Mouse (Mus musculus): ENCODE data around the gene Klc4.

The Klc4 gene

DNA sequence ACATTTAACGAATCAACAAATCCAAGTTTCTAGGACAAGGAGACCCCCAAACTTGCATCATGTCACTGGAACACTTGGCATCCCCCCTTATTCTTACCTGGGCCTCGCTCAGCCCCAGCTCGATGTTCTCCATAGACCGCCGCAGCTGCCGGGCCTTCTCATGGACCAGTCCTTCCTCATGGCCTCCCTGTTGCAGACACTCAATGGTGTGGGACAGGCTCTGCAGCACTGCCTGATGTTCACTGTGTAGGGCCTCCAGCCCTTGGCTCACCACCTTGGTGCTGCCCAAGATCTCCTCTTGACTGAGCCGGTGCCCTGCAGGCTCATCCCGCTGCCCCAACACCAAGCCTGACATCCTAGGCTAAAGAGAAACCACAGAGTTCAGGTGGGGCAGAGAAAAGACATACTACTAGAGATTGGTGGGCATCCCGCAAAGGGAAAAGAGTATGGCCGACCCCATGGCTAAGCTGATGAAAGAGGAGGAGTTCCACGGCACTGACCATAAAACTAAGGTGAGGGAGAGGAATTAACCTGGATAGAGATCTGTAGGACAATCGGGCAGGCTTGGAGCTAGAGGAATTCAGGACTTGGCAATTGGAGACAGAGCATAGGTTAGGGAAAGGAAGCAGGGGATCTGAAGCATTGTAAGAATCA, 1.5 kb downstream of the Klc4 start:
- POLR2A ChIA-PET, result interaction anchor here in 3 of 4 experiments (0.7 to 3.2 kb wide), 20 partner anchors 8 to 1060 kb away, joined by 3 to 21 read pairs (median 4); partner anchors contain the start of genes Ppp2r5d (in 2 of the 3), Ptk7 (in 2 of the 3), Klhdc3 (in 1 of the 3) and Rrp36 (in 1 of the 3)

DNA sequence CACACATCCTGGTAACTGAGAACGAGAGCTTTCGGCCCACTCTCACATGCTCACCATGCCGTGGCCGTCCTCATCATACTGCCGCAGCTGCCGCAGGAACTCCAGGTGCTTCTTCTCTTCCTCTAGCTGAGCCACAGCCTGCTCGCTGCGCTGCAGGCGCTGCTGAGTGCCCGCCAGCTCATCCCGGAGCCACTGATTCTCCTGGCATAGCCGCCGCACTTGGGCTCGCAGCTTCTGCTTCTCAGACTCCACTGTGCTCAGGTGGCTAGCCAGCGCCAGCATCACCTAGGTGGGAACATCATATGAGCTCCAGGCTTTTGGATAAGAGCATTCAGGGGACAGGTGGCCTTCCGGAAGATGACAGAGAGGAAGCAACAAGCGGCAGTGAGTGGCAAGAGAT, 3.8 kb downstream of the Klc4 start:
- ChIA-PET POLR2A (interaction anchor here (0.6 to 1.6 kb wide), 9 partner anchors 8 to 860 kb away, joined by 3 to 5 read pairs (median 4); partner anchors contain the start of genes Cul7 (in 1 of the 4), Ppp2r5d (in 1 of the 4) and Taf8 (in 1 of the 4)), CTCF (interaction anchor here in 1 of 4 experiments (0.9 kb wide), 2 partner anchors 31 to 41 kb away, joined by 3 read pairs; no protein-coding TSS in a partner anchor)

More for the DNA sequence above, 1.5 kb downstream of the Klc4 start:
- CTCF ChIA-PET, result interaction anchor here (0.6 to 2.2 kb wide), 9 partner anchors 8 to 119 kb away, joined by 3 to 14 read pairs (median 3); no protein-coding TSS in a partner anchor

DNA sequence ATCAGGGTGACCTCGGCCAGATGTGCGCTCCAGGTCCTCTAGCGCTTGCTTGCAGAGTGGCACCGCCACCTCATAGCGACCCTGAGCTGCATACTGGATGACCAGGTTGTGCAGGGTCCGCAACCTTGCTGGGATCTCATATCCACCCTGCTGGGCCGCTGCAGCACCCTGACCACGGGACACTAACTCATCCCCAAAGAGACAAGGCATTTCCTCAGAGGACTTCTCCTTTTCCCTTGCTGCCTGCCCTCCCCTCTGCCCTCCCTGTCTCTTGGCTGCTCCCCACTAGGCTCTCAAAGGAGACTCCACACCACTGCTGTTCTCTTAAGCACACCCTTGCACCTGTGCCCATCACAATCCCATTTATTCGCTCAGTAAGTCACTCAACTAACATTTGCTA, 5.9 kb downstream of the Klc4 start:
- CTCF ChIA-PET, result interaction anchor here in 1 of 4 experiments (0.7 kb wide), 1 partner anchor 26 kb away, joined by 3 read pairs; no protein-coding TSS in a partner anchor
- POLR2A ChIA-PET, result interaction anchor here in 2 of 4 experiments (0.6 to 1.2 kb wide), 2 partner anchors 9 to 39 kb away, joined by 3 read pairs; partner anchors contain the start of gene Mea1 (in 1 of the 2)

DNA sequence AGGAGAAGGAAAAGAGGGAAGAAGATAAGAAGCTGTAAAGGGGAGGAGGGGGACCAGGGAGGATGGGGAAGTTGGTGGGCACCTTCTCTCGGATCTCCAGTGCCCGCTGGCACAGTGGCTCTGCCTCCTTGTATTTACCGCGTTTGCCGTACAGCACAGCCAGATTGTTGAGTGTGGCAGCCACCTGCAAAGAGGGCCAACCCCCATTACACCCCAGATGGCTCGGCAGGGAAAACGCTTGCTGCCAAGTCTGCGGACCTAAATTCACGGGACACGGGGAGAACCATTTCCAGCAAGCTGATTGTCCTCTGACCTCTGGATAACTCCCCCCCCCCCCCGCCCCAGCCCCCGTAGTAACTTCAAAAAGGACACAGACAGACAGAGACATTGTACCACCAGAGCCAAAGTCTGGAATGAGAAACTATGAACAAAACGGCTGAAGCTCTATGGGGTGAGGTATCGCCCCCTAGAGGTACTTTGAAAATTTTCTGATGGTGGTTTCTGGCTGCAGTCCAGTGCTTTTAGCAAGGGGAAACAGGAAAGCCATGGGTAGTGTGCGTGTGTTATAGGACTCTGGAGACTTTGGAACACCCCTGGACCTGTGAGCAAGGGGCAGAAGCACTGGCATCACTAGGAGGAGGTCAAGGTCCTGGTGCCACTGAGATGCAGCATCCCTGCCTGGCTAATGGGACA, 8.8 kb downstream of the Klc4 start:
- POLR2A ChIA-PET, result interaction anchor here (0.6 to 2.8 kb wide), 23 partner anchors 8 to 1321 kb away, joined by 3 to 17 read pairs (median 4); partner anchors contain the start of genes Klc4 (in 2 of the 4), Mrpl2 (in 2 of the 4), Dnph1 (in 1 of the 4) and Ppp2r5d (in 1 of the 4)
- CTCF ChIA-PET, result interaction anchor here (0.6 to 1.8 kb wide), 42 partner anchors 8 to 691 kb away, joined by 3 to 9 read pairs (median 4); partner anchors contain the start of genes Ptk7 (in 2 of the 4), Klc4 (in 1 of the 4), Klhdc3 (in 1 of the 4) and Mrpl2 (in 1 of the 4)

DNA sequence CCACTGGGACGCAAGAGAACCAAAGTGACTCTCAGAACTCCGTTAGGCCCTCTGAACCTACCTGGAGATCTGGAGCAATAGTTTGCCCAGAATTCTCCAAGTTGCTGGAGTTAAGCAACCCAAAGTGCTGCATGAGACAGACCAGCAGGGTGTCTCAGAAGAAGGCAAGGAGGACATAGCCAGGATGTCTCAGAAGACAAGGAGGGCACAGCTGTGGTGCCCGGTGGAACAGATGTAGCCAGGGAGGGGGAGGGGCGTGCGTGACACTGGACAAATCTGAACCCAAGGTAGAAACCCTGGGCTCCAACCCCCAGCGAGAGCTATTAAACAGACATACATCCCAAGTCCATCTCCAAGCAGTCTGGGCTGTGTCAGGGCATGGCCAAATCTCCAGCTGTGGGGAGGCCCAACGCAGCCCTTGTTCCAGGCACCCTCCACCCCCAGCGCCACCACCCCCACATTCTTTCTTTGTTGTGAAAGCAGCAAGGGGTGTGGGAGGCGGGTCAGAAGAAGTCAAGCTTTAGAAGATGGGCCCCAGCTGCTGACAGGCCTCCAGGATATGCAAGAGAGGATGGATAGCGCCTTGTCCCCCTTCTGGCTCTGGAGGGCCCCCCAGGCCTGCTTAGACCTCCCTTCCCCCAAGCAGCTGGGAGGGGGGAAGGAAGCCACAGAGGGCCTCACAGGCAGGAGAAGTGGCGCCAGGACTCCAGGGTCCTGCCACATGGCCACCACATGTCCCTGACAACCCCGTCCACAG, 16.0 kb downstream of the Klc4 start:
- POLR2A ChIA-PET, result interaction anchor here in 3 of 4 experiments (0.6 to 4.1 kb wide), 47 partner anchors 8 to 862 kb away, joined by 3 to 35 read pairs (median 4); partner anchors contain the start of genes Klc4 (in 2 of the 3), Mrpl2 (in 2 of the 3), Ppp2r5d (in 2 of the 3) and Abcc10 (in 1 of the 3)

DNA sequence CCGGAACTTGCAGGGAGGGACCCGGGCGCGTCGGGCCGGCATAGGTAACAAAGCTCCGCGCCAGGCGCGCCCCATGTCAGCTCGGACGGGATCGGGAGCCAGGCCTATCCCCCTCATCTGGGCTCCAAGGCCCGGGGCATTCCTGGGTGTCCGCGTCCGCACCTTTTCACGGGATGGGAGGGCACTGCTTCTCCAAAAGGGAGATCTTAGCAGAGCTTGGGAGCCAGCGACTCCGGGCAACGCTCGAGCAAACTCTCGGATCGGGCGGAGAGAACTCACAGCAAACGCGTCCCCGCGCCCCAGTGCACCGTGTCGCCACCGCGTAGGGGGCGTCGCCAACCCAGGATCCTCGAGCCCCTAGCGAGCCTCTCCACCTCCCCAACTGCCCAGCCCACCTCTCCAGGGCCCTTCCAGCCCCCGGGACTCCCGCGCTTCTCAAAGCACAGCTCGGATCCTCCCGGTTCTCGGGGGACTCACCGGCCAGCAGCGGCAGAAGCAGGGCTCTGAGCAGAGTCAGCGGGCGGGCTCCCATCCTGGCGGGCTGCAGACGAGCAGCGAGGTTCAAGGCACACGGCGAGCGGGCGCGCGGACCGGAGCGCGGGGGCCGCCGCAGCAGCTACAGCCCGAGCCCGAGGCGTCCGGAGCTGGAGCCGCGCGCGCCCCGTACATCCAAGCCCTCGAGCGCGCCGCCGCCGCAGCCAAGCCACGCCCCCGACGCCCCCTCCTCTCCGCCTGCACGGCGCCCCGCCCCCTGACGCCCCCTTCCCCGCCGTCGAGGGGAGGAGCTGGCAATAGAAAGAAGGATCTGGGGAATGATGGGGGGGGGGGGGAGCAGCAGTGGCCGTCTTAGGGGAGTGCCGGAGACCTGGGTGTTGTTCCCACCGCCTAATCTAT, 16.8 kb downstream of the Klc4 start, which contains the start of gene Ptk7:
Ptk7 (minus strand) TSS at position 714 of the 894 bp plus-strand sequence.
- ChIA-PET CTCF (interaction anchor here (0.5 to 1.6 kb wide), 29 partner anchors 8 to 1102 kb away, joined by 3 to 10 read pairs (median 4); partner anchors contain the start of genes Cul9 (in 1 of the 4), Gnmt (in 1 of the 4), Klc4 (in 1 of the 4) and Mrpl2 (in 1 of the 4)), POLR2A (interaction anchor here in 3 of 4 experiments (0.6 to 4.1 kb wide), 49 partner anchors 10 to 789 kb away, joined by 3 to 35 read pairs (median 4); partner anchors contain the start of genes Klc4 (in 2 of the 3), Mrpl2 (in 2 of the 3), Ppp2r5d (in 2 of the 3) and Abcc10 (in 1 of the 3))

More for the DNA sequence above, 16.0 kb downstream of the Klc4 start:
- CTCF ChIA-PET, result interaction anchor here in 3 of 4 experiments (0.5 to 1.6 kb wide), 21 partner anchors 7 to 1101 kb away, joined by 3 to 10 read pairs (median 4); partner anchors contain the start of genes Cul9 (in 1 of the 3), Gnmt (in 1 of the 3), Klc4 (in 1 of the 3) and Mrpl2 (in 1 of the 3)

DNA sequence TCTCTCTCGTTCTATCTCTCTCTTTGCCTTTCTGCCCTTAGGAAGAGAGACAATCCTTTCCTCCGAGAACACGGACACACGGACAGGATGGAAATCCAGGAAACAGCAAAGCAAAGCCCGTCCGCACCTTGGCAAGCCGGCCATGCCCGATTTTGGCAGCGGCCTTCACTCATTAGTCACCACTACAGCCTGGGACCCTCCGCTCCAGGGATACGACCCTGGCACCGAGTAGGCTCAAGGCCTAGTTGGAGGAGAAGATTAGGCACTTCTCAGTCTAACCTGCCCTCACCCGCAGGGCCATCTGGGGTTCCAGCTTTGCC, 17.4 kb downstream of the Klc4 start:
- CTCF ChIA-PET, result interaction anchor here in 3 of 4 experiments (0.6 to 1.4 kb wide), 5 partner anchors 9 to 35 kb away, joined by 3 to 5 read pairs (median 3); partner anchors contain the start of genes Klc4 (in 1 of the 3) and Mrpl2 (in 1 of the 3)
- POLR2A ChIA-PET, result interaction anchor here in 3 of 4 experiments (0.8 to 4.1 kb wide), 24 partner anchors 9 to 262 kb away, joined by 3 to 35 read pairs (median 6); partner anchors contain the start of genes Klc4 (in 2 of the 3), Mrpl2 (in 2 of the 3), Cnpy3 (in 1 of the 3) and Tbcc (in 1 of the 3)

DNA sequence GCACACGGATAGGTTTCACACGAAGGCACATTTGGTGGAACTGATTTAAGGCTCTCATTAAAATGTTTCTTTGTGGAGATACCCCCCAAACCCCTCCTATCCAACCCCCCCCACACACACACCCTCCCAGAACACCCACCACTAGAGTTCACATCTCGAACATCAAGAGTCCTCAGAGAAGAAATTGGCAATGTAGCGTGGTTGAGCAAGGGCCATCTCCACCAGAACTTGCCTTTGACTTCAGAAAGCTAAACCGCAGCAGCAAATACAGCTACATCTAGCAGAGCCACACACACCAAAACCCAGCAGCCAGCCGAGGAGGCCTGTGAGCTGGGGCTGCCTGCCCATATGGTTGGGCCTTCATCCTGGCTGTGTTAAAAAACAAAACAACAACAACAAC, 18.4 kb downstream of the Klc4 start:
- ChIA-PET CTCF (interaction anchor here in 2 of 4 experiments (0.6 to 1.3 kb wide), 2 partner anchors 10 to 181 kb away, joined by 4 to 5 read pairs; no protein-coding TSS in a partner anchor), POLR2A (interaction anchor here in 3 of 4 experiments (0.6 to 1.7 kb wide), 6 partner anchors 10 to 143 kb away, joined by 3 to 7 read pairs (median 4); no protein-coding TSS in a partner anchor)

DNA sequence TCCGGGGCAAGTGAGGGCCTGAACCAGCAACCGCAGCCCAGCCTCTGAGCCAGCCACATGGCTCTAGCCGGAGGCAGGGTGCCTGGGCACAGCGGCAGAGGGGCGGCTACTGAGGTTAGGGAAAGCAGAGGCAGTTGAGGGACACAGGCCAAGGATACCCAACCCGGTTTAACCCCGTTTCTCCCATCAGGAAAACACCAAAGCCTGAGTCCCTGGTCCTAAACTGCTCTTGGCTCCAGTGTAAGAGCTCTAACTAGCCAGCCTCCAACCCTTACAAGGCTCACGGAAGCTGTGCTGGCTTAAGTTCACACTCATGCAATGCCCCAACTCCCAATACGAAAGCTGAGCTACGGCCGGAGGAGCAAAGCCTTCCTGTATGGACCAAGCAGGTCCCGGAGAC, 21.2 kb downstream of the Klc4 start:
- POLR2A ChIA-PET, result interaction anchor here in 3 of 4 experiments (0.8 to 2.1 kb wide), 11 partner anchors 9 to 210 kb away, joined by 3 to 8 read pairs (median 4); partner anchors contain the start of gene Ppp2r5d (in 2 of the 3)

DNA sequence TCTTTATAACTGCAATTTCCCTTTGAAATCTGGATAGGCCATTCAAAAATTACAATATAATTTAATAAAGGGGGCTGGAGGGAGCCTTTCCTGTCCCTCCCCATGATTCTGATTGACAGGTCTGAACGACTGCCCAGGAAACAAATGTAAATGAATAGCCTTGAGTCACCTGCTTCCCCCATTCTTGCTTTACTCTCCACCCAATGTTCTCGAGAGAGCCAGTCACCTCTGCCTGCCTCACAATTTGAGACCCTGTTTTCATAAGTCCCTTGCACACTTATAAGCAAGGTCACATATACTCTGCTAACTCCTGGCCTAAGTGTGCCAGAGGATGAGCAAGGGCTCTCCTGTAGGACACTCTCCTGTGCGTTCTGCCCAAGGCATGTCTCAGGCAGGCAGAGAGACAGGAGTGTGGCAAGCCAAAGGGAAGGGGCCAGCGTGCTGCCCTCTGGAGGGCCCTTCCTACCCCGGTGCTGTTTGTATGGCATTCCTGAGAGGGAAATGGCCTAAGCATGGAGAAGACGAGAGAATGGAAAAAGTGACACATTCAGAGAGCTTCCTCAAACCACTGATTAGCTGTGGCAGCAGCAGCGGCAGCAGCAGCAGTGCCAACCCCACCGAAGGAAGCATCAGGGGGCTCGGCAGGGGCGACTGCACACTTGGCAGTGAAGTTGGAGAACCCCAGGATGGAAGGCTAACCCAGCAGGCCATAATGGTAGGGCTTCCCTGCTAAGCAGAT, 21.8 kb downstream of the Klc4 start:
- ChIA-PET CTCF (interaction anchor here in 2 of 4 experiments (0.9 to 1.4 kb wide), 4 partner anchors 13 to 56 kb away, joined by 3 read pairs; partner anchors contain the start of gene Klhdc3 (in 1 of the 2)), POLR2A (interaction anchor here in 3 of 4 experiments (0.7 to 2.5 kb wide), 17 partner anchors 9 to 222 kb away, joined by 3 to 12 read pairs (median 4); partner anchors contain the start of genes Ppp2r5d (in 2 of the 3) and Cul7 (in 1 of the 3))

More for the DNA sequence above, 21.2 kb downstream of the Klc4 start:
- CTCF ChIA-PET, result interaction anchor here in 1 of 4 experiments (0.6 to 1.1 kb wide), 4 partner anchors 15 to 76 kb away, joined by 3 read pairs; partner anchors contain the start of gene Klhdc3

DNA sequence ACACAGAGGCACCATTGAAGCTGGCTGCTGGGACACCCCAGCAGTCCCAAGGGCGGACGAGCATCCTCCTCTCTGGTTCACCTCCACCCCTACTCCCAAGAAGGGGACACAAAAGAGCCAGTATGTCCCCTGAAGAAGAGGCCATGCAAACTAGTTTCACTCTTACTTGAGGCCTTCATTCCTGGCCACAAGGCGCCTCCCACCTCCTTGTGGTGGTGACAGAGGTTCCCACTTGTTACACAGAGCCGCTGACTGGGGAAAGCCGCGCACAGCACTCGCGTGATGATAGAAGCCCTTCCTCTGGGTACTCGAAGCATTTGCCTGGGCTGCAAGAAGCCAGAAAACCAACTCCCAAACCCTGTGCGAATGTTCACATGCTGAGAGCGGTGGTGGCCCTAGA, 23.6 kb downstream of the Klc4 start:
- CTCF ChIA-PET, result interaction anchor here in 1 of 4 experiments (0.6 kb wide), 2 partner anchors 356 to 478 kb away, joined by 3 to 4 read pairs; no protein-coding TSS in a partner anchor
- POLR2A ChIA-PET, result interaction anchor here in 3 of 4 experiments (0.9 to 2.5 kb wide), 7 partner anchors 8 to 42 kb away, joined by 3 to 12 read pairs (median 3); partner anchors contain the start of gene Cul7 (in 1 of the 3)

DNA sequence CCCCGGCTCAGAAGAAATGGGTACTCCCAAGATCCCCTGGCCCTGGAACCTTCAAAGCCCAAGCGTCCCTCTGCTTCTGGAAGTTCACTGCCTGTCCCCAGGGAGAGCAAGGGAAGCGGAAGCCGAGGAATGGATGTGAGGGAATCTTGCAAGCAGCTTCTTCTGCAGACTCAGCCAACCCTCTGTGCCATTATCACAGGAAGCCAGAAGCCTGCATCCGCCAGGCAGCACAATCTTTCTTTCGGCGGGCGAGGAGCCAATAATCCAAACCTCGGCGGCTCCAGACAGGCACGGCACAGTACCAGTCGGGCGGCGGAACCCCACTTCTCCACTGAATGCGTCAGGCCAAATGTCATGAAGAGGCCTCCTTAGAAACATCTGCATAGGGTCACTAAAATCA, 24.5 kb downstream of the Klc4 start:
- ChIA-PET CTCF (interaction anchor here in 2 of 4 experiments (0.5 to 1.6 kb wide), 3 partner anchors 20 to 96 kb away, joined by 3 to 8 read pairs (median 3); no protein-coding TSS in a partner anchor), POLR2A (interaction anchor here in 3 of 4 experiments (0.6 to 5.2 kb wide), 12 partner anchors 9 to 706 kb away, joined by 3 to 35 read pairs (median 4); partner anchors contain the start of genes 2310039H08Rik (in 1 of the 3), Ppp2r5d (in 1 of the 3) and Ptk7 (in 1 of the 3))

DNA sequence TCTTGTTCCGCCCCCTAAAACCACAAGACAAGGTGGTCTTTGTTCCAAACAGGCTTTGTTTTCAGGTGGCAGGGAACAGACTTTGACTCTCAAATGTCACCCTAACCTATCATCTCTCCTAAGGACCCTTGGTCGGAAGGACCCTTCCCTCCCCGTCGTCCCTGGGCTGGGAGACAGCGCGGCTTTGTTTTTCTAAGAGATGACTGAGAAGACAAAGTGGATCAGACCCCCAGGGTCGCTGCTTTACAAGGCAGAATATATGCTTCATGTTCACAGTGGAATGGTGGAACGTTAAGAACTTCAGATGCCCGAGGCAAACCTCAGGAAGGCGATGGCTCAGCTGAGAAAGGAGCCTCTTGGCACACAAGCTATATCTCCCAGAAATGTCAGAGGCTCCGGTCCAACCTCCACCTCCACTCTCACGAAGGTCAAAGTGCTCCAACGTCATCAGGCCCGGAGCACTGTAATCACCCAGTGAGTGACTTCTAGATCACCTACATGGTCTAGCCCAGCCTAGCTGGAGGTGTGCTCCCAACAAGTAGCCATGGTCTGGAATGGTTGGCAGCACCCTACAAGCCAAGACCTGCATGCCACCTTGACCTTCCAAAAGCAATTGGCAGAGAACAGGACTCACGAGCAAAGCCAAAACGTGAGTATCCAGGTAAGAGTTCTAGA, 26.0 kb downstream of the Klc4 start:
- ChIA-PET POLR2A (interaction anchor here in 2 of 4 experiments (0.6 to 5.2 kb wide), 11 partner anchors 10 to 163 kb away, joined by 3 to 35 read pairs (median 4); partner anchors contain the start of genes Ptk7 (in 2 of the 2), 2310039H08Rik (in 1 of the 2), Ppp2r5d (in 1 of the 2) and Rpl7l1 (in 1 of the 2)), CTCF (interaction anchor here in 2 of 4 experiments (0.6 to 1.6 kb wide), 2 partner anchors 13 to 94 kb away, joined by 5 to 8 read pairs; no protein-coding TSS in a partner anchor)
